Mouse (Mus musculus): ENCODE results near the gene Cisd1.
A peak's percentile ranks its signal among the peaks of the same experiment; 100 is the strongest.

The Cisd1 gene

DNA sequence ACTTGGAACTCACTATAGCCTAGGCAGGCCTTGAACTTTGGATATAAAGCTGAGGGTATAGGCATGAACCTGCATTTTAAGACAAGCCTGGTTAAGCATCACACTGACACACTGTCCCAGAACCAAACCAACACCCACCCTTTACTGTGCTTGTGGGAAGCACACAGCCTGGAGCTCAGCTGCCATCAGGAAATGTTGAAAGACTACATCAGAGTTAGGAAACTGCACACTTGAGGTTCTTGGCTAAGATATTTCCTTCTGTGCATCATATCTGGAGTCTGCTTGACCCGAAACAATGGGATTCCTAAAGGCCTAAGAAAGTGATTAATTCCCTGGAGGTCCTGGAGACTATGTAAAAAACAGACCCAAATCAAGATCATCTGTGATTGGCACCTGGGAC, 4.5 kb upstream of the Cisd1 start:
- no peak for DNase-seq (ENCODE audit: extremely low read depth, low read depth, low spot score)

DNA sequence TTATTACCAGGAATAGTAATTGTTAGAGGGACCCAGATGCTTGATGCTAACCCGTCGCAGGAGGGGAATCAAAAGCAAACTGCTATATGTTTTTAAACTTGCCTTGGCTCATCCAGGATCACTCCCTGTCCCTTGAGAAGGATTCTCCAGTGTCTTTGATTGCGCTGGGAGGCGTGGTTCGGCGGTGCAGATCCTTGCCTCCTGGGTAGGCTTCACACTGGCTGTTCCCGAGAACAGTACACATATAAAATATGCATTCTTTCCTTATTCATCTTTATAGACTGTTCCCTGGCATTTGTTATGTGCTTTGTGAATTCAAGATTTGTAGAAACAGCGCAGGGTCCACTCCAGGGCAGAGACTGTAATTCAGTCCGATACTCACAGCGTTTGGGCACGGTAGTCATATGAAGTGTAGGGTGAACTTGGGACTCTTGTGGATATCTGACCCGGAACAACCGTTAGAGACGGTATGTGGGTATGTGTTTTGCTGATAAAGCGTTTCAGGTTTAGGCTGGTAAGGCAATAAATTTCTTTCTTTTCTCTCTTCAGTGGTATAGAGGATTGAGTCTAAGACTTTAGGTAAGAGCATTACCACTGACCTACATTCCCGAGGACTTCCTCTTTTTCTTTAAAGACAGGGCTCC, 4.0 kb upstream of the Cisd1 start:
- no peak for DNase-seq (ENCODE audit: extremely low read depth, low read depth, low spot score)

GRCm38 (mm10) chr10:71347964-71348636, 3.3 kb upstream of the Cisd1 start:
- no peak for DNase-seq (ENCODE audit: extremely low read depth, low read depth, low spot score)

DNA sequence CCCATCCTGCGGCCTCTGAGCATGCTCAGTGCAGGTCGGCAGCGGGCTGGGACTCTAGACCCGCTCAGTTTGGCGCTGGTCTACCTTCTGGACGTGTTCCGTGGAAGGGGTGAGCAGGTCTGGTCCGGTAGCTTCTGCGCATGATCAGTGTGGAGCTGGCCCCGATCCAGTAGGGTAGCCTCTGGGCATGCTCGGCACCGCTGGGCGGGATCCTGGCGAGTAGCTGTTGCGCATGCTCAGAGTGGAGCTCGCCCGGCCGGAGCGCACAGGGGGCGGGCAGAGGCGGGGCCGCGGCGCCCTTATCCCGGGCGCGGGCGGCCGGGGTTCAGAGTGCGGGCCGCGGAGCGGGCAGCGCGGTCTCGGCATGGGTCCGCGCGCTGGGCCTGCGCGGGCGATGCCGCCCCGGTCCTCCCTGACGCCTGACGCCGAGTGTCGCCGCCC, 2.8 kb upstream of the Cisd1 start, which contains the start of gene Ipmk:
Ipmk (plus strand) TSS at position 255 of the 441 bp plus-strand sequence.
- DNase-seq (ENCODE audit: extremely low read depth, low read depth, low spot score) = no peak

GRCm38 (mm10) chr10:71346722-71347508, 2.2 kb upstream of the Cisd1 start:
- peak; percentile 98 for DNase-seq (ENCODE audit: extremely low read depth, low read depth, low spot score)

- no peak for DNase-seq (ENCODE audit: extremely low read depth, low read depth, low spot score)
These were observed 1.4 kb upstream of the Cisd1 start for GRCm38 (mm10) chr10:71346106-71346505.

- no peak for DNase-seq (ENCODE audit: extremely low read depth, low read depth, low spot score)
These were observed 1.0 kb downstream of the Cisd1 start for GRCm38 (mm10) chr10:71343567-71344265.

DNA sequence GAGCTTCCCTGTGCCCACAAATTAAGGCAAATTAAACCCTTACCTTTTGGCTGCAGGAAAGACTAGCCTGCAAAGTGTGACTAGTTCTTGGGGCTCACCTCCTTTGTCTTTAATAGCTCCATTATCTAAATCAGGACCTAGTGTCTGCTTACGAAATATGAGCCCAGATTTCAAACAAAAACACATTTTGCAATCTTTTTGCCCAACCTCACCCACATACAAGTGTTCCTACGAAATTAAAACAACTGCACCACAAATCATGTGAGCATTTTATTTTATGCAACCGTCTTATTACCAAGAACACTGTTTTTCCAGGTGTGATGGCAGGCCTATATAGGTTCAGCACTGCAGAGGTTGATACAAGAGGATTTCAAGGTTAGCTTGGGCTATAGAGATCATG, 1.6 kb downstream of the Cisd1 start:
- DNase-seq (ENCODE audit: extremely low read depth, low read depth, low spot score) = peak; percentile 98

DNA sequence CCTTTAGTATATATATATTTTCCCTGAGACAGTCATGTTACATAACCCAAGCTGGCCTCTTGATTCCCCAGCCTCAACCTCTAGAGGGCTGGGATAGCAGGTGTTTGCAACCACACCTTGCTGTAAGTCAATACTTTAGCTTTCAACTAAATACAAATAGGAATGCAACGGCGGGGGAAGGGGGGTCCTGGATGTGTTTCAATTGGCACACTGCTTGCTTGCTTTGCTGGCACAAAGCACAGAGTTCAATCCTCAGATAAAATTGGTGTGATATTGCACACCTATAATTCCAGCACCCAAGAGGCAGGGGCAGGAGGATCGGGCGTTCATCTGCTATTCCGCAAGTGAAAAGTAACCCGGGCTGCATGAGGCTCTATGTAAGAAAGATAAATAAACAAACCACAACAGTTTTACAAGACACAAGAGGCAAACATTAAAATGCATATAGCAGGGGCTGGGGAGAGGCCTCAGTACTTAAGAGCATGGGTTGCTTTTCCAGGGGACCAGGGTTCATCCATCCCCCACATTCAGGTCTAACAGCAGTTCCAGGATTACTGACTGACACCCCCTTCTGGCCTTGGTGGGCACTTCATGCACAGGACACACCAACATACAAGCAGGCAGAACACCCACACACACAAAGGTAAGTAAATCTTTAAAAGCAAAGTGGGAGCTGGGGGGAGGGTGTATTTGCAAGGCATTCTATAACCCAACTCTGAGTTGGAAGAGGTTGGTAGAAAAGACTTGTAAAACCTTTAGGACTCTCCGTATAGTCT, 2.5 kb downstream of the Cisd1 start:
- no peak for DNase-seq (ENCODE audit: extremely low read depth, low read depth, low spot score)

DNA sequence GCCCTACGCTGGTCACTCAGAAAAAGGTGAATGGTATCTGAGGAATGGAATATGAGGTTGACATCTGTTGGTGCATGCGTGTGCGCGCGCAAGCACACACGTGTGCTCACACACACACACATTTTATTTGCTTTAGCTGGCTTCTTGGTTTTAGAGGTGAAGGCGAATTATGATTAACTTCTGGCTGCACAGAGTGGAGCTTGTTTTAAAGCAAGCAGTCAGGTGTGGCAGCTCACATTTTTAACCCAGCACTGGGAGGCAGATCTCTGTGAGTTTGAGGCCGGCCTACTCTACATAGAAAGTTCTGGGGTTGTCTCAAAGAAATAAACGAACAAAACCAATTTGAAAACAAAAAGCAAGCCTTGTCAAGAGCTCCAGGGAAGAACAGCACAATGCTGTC, 3.5 kb downstream of the Cisd1 start:
- DNase-seq (ENCODE audit: extremely low read depth, low read depth, low spot score) = no peak

GRCm38 (mm10) chr10:71340195-71340594, 4.6 kb downstream of the Cisd1 start:
- DNase-seq (ENCODE audit: extremely low read depth, low read depth, low spot score) = peak; percentile 84

DNA sequence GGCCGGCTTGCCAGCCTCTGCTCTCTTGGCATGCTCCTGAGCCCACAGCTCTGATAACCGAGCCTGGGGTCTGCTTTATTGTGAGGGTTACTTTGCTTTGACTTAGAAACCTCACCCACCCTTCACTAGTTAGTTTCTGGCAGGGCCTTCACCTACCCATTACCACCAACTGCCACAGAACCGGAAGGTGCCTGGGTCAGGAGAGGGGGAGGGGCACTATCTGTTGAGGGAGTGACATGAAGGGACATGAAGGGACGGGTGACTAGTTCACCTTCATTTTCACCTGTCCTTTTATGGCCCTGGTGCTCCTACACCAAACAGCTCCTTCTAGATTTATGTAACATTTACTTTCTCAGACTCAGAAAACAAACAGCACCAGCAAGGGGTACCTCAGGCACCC, 5.3 kb downstream of the Cisd1 start:
- DNase-seq (ENCODE audit: extremely low read depth, low read depth, low spot score) = no peak

- no peak for DNase-seq (ENCODE audit: extremely low read depth, low read depth, low spot score)
These were observed 6.4 kb downstream of the Cisd1 start for GRCm38 (mm10) chr10:71338156-71338905.

DNA sequence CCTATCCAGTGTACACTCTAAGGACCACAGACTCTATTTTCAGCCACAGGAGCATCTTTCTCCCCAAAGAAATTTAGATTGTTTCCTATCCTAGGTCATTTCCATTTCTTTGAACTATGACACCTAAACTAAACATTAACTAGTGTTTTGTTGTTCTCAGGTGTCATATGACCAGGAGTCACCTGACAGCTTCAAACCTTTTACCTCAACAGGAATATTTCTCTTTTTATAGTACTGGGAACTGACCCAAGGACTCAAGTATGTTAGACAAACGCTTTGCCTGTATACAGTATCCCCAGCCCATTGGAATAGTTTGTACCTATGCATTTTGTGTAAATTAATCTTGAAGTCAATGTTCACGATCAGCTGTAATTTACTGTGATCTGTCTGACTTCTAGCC, 7.0 kb downstream of the Cisd1 start:
- DNase-seq (ENCODE audit: extremely low read depth, low read depth, low spot score) = no peak

- DNase-seq (ENCODE audit: extremely low read depth, low read depth, low spot score) = peak; percentile 98
These were observed 11.9 kb downstream of the Cisd1 start for GRCm38 (mm10) chr10:71332859-71333258.

DNA sequence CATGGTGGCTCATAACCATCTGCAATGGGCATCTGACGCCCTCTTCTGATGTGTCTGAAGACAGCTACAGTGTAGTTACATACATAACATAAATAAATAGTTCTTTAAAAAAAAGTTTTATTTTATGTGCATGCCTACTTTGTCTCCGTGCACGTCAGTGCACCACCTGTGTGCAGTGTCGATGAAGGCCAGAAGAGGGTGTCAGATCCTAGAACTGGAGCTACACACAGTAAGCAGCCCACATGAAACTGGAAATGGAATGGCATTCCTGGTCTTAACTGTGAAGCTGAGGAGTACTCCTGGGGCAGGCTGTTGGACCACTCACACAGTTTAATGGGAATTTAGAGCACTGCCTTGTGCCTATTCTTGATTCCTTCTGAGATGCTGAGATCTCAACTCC, 12.4 kb downstream of the Cisd1 start:
- no peak for DNase-seq (ENCODE audit: extremely low read depth, low read depth, low spot score)

DNA sequence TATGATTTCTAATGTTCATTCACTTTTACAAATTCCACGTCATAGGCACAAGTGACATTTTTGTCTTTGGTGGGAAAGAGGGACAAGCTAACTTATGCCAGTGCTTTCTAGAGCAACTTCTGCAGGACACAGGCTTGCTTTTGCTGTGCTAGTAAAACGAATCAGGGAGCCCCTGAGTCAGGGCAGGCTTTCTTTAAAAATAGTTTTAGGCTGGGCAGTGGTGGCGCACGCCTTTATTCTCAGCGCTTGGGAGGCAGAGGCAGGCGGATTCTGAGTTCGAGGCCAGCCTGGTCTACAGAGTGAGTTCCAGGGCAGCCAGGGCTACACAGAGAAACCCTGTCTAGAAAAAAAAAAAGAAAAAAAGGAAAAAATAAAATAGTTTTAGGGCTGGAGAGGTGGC, 12.8 kb downstream of the Cisd1 start:
- no peak for DNase-seq (ENCODE audit: extremely low read depth, low read depth, low spot score)

- DNase-seq (ENCODE audit: extremely low read depth, low read depth, low spot score) = no peak
These were observed 14.7 kb downstream of the Cisd1 start for GRCm38 (mm10) chr10:71330070-71330469.

DNA sequence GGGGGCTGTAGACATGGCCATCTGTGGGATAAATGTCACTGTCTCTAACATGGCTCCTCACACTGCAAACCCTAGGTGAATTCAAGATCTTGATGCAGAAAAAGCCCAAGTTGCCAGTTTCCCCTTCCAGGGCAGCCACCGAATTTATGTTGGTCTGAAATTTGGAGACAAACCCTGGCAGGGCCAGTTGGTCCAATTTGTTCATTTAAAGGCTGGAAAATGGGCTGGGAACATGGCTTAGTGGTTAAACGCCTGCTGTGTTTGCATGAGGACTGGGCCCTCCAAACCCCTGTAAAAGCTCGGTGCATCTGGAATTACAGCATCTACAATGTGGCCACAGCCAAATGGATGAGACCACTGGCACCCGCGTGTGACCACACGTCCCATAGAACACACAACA, 15.5 kb downstream of the Cisd1 start:
- DNase-seq (ENCODE audit: extremely low read depth, low read depth, low spot score) = no peak

GRCm38 (mm10) chr10:71328870-71329269, 15.9 kb downstream of the Cisd1 start:
- no peak for DNase-seq (ENCODE audit: extremely low read depth, low read depth, low spot score)

Data from fat pad, adult 2 months (tissue).